ENCODE assay signal across 24 mouse cellular contexts in genomic region chr1:186588226-186588625, GRCm38 (mm10).
DNase-seq lines count a peak whose midpoint lies in the region; ATAC-seq and TF ChIP-seq lines count a peak whose summit lies in the region.
"Had no signal": no experiment of that assay in that cellular context is flagged by ENCODE, and none has a peak within 500 bp of the region (broad histone marks: within the 10 kb centered on the region; RNA-seq: fewer than 3 reads in every experiment).

No protein-coding gene starts in this region.

- 57% methylated on average over 2 of the region's 2 CpGs for WGBS in heart, adult 2 months
- 85% methylated on average over 2 of the region's 2 CpGs for WGBS in heart, embryonic 14.5 days

- no peaks in the 10 kb centered on the region for H3K27me3 ChIP-seq in heart, adult 2 months (ENCODE audit: control insufficient read depth, insufficient read depth, low read length)
- no peaks in the 10 kb centered on the region for H3K27me3 ChIP-seq in heart, embryonic 14.5 days (ENCODE audit: control insufficient read depth, insufficient read depth, low read length)
- H3K27me3 ChIP-seq: embryonic facial prominence, embryonic 12.5 days; limb, embryonic 13.5 days; lung, embryonic 15.5 days; stomach, embryonic 15.5 days had no signal

- no peaks in the 10 kb centered on the region for H3K9me3 ChIP-seq in heart, embryonic 14.5 days (ENCODE audit: control insufficient read depth, low read length)
- H3K9me3 ChIP-seq: embryonic facial prominence, embryonic 12.5 days; hindbrain, embryonic 10.5 days; limb, embryonic 13.5 days; lung, embryonic 15.5 days; stomach, embryonic 15.5 days had no signal

- H3K79me2 ChIP-seq in heart, adult 2 months (replicated peaks; ENCODE audit: control insufficient read depth, insufficient read depth, low read length): no peaks in the 10 kb centered on the region

- no peak for ATAC-seq in heart, embryonic 14.5 days (ENCODE audit: insufficient number of reproducible peaks, insufficient read depth, low FRiP score, low read depth)
- ATAC-seq: forebrain, embryonic 14.5 days; hindbrain, embryonic 16.5 days; midbrain, embryonic 16.5 days had no signal

- H3K9ac ChIP-seq in heart, adult 2 months (ENCODE audit: low read depth, low read length): peak overlapping the region; percentile 52
- H3K9ac ChIP-seq in heart, embryonic 14.5 days (ENCODE audit: low read length): 0 out of 2 replicates have a peak overlapping the region, but pooled peaks have one; percentile 16
- H3K9ac ChIP-seq: embryonic facial prominence, embryonic 12.5 days; limb, embryonic 13.5 days; lung, embryonic 15.5 days; stomach, embryonic 15.5 days had no signal

- peak overlapping the region; percentile 73 for H3K27ac ChIP-seq in heart, adult 2 months
- H3K27ac ChIP-seq in heart, embryonic 14.5 days (replicated peaks in 1 of 2; ENCODE audit: control insufficient read depth in 1 of 2, insufficient read depth in 1 of 2, low read depth in 2 of 2, low read length in 2 of 2): peak overlapping the region; percentile 94 to 96
- H3K27ac ChIP-seq: embryonic facial prominence, embryonic 12.5 days; hindbrain, embryonic 10.5 days; limb, embryonic 13.5 days; lung, embryonic 15.5 days; stomach, embryonic 15.5 days had no signal

- TF ChIP-seq EP300 in heart, adult 2 months (IDR thresholded peaks at IDR 0.05; ENCODE audit: insufficient read depth, low read depth, low read length): no peak

- intact Hi-C loops in heart, adult 2 months (cut with DNase I): no loop called here
- intact Hi-C loops in heart, postnatal 14 days (cut with DNase I): no loop called here

- TF ChIP-seq POLR2A in heart, adult 2 months (IDR thresholded peaks at IDR 0.05; ENCODE audit: insufficient read depth, low read depth, low read length): no peak

- DNase-seq in heart, adult 2 months: no peak
- DNase-seq in heart, postnatal 4 days: no peak
- DNase-seq in heart, postnatal 14 days: no peak
- DNase-seq in adrenal gland, postnatal 10 days: peak; percentile 13
- peak; percentile 39 to 51 for DNase-seq in adrenal gland, postnatal 36 days
- DNase-seq: B cell, adult 2 months; cerebellum, adult 11-12 months; cerebellum, adult 9-11 months; embryo, embryonic 11 days; gastrocnemius, postnatal 36 days; kidney, adult 18-20 months; kidney, postnatal 36 days; right cerebral cortex, postnatal 25 days had no signal

- peaks cover 3% of the 10 kb centered on the region for H3K36me3 ChIP-seq in heart, adult 2 months (ENCODE audit: control insufficient read depth, insufficient read depth, low read length)
- H3K36me3 ChIP-seq in heart, embryonic 14.5 days (ENCODE audit: control insufficient read depth, insufficient read depth, low read length): no peaks in the 10 kb centered on the region
- H3K36me3 ChIP-seq: embryonic facial prominence, embryonic 12.5 days; hindbrain, embryonic 10.5 days; limb, embryonic 13.5 days; lung, embryonic 15.5 days; stomach, embryonic 15.5 days had no signal

- 0 out of 2 replicates have a peak overlapping the region, but pooled peaks have one; percentile 10 for H3K4me3 ChIP-seq in heart, adult 2 months
- H3K4me3 ChIP-seq in heart, embryonic 14.5 days (ENCODE audit: control insufficient read depth in 1 of 2, insufficient read depth in 1 of 2, low read depth in 1 of 2, low read length in 2 of 2): no peak overlapping the region
- H3K4me3 ChIP-seq: embryonic facial prominence, embryonic 12.5 days; hindbrain, embryonic 10.5 days; limb, embryonic 13.5 days; lung, embryonic 15.5 days; stomach, embryonic 15.5 days had no signal

- no peak for TF ChIP-seq CTCF in heart, adult 2 months (IDR thresholded peaks at IDR 0.05)

- H3K4me2 ChIP-seq in heart, embryonic 14.5 days (ENCODE audit: low read length): peak overlapping the region; percentile 52
- H3K4me2 ChIP-seq: embryonic facial prominence, embryonic 12.5 days; limb, embryonic 13.5 days; liver, embryonic 11.5 days; lung, embryonic 15.5 days; midbrain, embryonic 11.5 days; stomach, embryonic 15.5 days had no signal

- peaks cover 9% of the 10 kb centered on the region for H3K4me1 ChIP-seq in heart, adult 2 months (ENCODE audit: control insufficient read depth, insufficient read depth, low read length)
- peaks cover 28 to 52% of the 10 kb centered on the region in 2 experiments for H3K4me1 ChIP-seq in heart, embryonic 14.5 days (ENCODE audit: control insufficient read depth in 2 of 2, insufficient read depth in 2 of 2, low read length in 2 of 2)
- H3K4me1 ChIP-seq: embryonic facial prominence, embryonic 12.5 days; hindbrain, embryonic 10.5 days; stomach, embryonic 15.5 days had no signal

Comparison
In these comparisons a context has a peak if more than half of its experiments do, and no peak if none do; other contexts are left out.
1. DNase-seq: peak in adrenal gland, postnatal 10 days (single experiment) and adrenal gland, postnatal 36 days (2 of 2); none in heart, adult 2 months (0 of 2), heart, postnatal 4 days (single experiment) and heart, postnatal 14 days (0 of 2).